Mouse (Mus musculus) lung, adult 2 months (tissue): ENCODE data around the gene Ctnna3. TPM values are rescaled to one million over a fixed set of nuclear protein-coding genes. Genes with fewer than 3 reads are reported as not detected.
"Not testable (repeated sequence)": the region's sequence is repeated elsewhere in the genome, so short reads cannot be mapped to it uniquely, and the experiment has no call there.

Experiments used
- DNase-seq: peaks from one replicate; pipeline ENCODE4 v3.0.0; 2022
- H3K4me1 ChIP-seq: fragments of 200-500 bp; 2 replicates; pipeline ENCODE4 v1.6.1; 2011; ENCODE audit warnings: low read length; ENCODE audit not compliant: control insufficient read depth, insufficient read depth
- H3K4me3 ChIP-seq: fragments of 200-500 bp; replicated peaks from 2 replicates; pipeline ENCODE3; 2011; ENCODE audit warnings: low read depth, mild to moderate bottlenecking, control low read depth, low read length; ENCODE audit errors: extremely low read depth
- CTCF ChIP-seq: fragments of 200-500 bp; IDR thresholded peaks from 2 replicates; pipeline ENCODE4 v1.5.1; 2011; ENCODE audit warnings: mild to moderate bottlenecking, low read length, control low read depth; ENCODE audit not compliant: insufficient read depth
- POLR2A ChIP-seq: fragments of 200-500 bp; IDR thresholded peaks from 2 replicates; pipeline ENCODE4 v1.6.1; 2011; ENCODE audit warnings: low read depth, mild to moderate bottlenecking, control low read depth, low read length, borderline replicate concordance; ENCODE audit errors: extremely low read depth
- WGBS: fragments of 180-500 bp; shearing (Covaris S2); methylation state at CpG from one replicate; pipeline ENCODE4 v1.1.7; 2018; 5-methylcytosine and 5-hydroxymethylcytosine counted together
- polyA plus RNA-seq: library from polyadenylated mRNA; depleted of rRNA; stranded (reverse); fragments of >200 nt; gene quantifications from 2 replicates; pipeline ENCODE4 v1.2.3, GENCODE M21; 2012

Gene Ctnna3
- polyA plus RNA-seq, 1 experiment: 0.33 TPM

- DNase-seq: no peak
- WGBS: 63% methylated on average over 3 of the region's 3 CpGs
- no peak for TF ChIP-seq POLR2A
- TF ChIP-seq CTCF: no peak
- Histone ChIP-seq H3K4me1 (no peaks in the 10 kb centered on the region), H3K4me3 (no peak overlapping the region)
These were observed 716.6 kb downstream of the Ctnna3 start for GRCm38 (mm10) chr10:64146511-64146910.

GRCm38 (mm10) chr10:64181696-64182095 lies 751.8 kb downstream of the Ctnna3 start:
- no peak for TF ChIP-seq POLR2A
- no peak for TF ChIP-seq CTCF
- WGBS: 91% methylated on average over 13 of the region's 13 CpGs
- no peaks in the 10 kb centered on the region for H3K4me1 ChIP-seq
- no peak overlapping the region for H3K4me3 ChIP-seq
- no peak for DNase-seq

GRCm38 (mm10) chr10:64182731-64183130 lies 752.8 kb downstream of the Ctnna3 start:
- TF ChIP-seq CTCF (no peak), POLR2A (no peak)
- 76% methylated on average over 4 of the region's 4 CpGs for WGBS
- H3K4me3 ChIP-seq: no peak overlapping the region
- no peaks in the 10 kb centered on the region for H3K4me1 ChIP-seq
- no peak for DNase-seq

DNA sequence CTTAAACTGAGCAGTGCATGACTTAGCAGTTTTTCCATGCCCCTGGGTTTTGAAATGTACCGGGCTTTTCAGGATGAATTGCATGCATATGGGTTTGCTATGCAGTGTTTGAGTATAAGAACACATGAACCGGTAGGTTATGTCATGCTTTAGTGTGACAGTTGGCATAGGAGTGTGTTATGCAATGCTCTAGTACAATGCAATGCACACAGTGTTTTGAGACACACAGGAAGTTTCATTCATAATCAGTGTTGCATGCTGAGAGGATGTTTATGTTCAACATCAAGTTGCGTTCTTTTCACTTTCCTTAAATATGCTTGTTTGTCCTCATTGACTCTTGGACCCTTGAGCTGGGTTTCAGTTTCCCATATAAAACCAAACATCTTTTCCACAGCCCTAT lies 758.1 kb downstream of the Ctnna3 start:
- Histone ChIP-seq H3K4me3 (no peak overlapping the region), H3K4me1 (no peaks in the 10 kb centered on the region)
- TF ChIP-seq CTCF (no peak), POLR2A (no peak)
- 52% methylated on average over 3 of the region's 3 CpGs for WGBS
- DNase-seq: no peak

DNA sequence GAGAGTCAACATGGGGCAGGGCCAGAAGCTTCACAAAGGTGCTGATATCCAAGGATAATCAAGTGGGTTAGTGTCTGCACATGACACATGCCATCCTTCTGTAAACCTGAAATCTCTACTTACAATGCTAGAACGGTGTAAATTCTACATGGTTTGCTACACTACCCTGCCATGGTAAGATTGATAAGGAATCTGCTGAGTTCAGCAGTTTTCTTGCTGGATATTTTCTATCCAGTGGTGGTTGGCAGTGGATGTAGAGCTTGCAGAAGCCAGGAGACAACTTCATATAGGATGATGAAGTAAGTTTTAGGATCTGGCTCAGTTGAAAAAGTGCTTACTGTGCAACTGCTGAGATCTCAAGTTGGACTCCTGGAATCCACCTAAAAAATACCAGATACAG lies 767.7 kb downstream of the Ctnna3 start:
- DNase-seq: no peak
- TF ChIP-seq POLR2A: no peak
- 81% methylated on average over 1 of the region's 1 CpGs for WGBS
- Histone ChIP-seq H3K4me1 (no peaks in the 10 kb centered on the region), H3K4me3 (no peak overlapping the region)

DNA sequence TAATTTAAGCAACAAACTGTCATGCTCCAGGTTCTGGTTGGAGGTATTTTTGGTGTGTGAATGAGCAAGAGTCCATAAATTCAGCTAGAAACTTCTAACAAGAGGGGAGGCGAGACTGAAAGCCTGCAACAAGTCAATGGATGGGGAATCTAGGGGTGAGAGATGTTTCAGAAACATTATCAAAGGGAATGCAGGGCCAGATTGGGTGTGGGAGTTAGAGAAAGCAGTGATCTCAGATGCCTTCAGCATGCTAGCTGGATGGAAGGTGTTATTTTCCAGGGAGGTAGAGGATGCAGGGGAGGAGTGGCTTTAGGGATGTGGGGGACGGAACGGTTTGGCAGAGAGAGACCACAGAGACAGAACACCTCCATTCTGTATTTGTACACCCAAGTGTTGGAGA lies 785.7 kb downstream of the Ctnna3 start:
- no peak for DNase-seq
- 73% methylated on average over 3 of the region's 3 CpGs for WGBS
- H3K4me1 ChIP-seq: no peaks in the 10 kb centered on the region
- TF ChIP-seq CTCF (no peak), POLR2A (no peak)
- no peak overlapping the region for H3K4me3 ChIP-seq

DNA sequence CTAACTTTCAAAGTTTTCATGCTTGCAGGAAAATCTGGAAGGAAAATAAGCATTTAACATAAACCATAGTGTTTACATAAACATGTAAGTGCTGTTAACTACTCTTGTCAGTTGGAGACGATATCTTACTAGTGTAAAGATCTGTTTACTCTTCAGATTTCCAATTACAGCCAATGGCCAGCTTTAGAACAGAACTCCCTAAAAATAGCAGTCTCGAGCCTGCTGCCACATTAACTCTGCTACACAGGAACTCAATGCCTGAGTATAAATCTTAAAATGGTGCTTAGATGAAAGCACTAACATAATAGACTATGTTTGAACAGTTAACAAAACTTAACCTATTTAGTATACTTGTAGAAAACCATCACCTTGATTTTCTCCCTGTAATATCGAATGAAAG lies 793.1 kb downstream of the Ctnna3 start:
- no peak for TF ChIP-seq POLR2A
- no peak for TF ChIP-seq CTCF
- 25% methylated on average over 3 of the region's 3 CpGs for WGBS
- DNase-seq: no peak
- H3K4me3 ChIP-seq: no peak overlapping the region
- no peaks in the 10 kb centered on the region for H3K4me1 ChIP-seq

DNA sequence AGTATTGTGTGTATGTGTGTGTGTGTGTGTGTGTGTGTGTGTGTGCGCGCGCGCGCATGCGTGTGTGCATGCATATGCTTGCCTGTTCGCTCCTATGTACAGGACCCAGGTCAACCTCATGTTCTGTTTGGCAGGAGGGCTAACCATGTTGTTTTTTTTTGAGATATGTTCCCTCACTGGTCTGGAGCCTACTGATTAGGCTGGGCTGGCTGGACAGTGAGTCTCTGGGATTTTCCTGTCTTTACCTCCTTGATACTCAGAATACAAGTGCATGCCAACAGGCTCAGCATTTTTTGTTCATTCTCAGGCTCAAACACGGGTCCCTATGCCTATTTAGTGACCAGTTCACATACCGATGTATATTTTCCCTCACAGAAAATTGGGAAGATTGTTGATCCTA lies 794.1 kb downstream of the Ctnna3 start:
- TF ChIP-seq POLR2A: no peak
- no peak for TF ChIP-seq CTCF
- WGBS: 88% methylated on average over 9 of the region's 9 CpGs
- Histone ChIP-seq H3K4me1 (no peaks in the 10 kb centered on the region), H3K4me3 (no peak overlapping the region)
- no peak for DNase-seq

DNA sequence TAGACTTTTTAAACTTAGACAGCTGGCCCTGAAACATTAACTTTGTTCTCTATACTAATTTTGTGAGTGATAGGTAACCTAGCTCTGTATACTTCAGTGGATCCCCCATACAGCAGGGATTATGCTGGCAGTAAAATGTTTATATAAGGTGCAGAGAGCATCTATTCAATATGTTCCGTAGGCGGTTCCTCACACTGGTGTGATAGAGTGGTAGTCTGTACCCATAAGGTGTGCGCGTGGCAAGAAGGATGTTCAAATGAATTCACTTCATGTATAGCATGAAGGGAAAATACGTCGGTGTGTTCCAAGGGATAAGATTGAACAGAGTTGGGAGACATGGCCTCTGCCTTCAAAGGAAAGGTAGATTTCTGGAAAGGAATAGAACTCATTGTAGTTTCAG lies 794.5 kb downstream of the Ctnna3 start:
- TF ChIP-seq POLR2A: no peak
- TF ChIP-seq CTCF: no peak
- DNase-seq: no peak
- 90% methylated on average over 6 of the region's 6 CpGs for WGBS
- Histone ChIP-seq H3K4me3 (no peak overlapping the region), H3K4me1 (no peaks in the 10 kb centered on the region)

DNA sequence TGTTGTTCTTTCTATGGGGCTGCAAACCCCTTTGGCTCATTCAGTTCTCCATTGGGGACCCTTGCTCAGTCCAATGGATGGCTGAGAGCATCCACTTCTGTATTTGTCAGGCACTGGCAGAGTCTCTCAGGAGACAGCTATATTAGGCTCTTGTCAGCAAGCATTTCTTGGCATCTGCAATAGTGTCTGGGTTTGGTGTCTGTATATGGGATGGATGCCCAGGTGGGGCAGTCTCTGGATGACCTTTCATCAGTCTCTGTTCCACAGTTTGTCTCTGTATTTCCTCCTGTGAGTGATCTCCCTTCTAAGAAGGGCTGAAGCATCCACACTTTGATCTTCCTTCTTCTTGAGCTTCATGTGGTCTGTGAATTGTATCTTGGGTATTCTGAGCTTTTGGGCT lies 795.9 kb downstream of the Ctnna3 start:
- H3K4me1 ChIP-seq, DNase-seq, H3K4me3 ChIP-seq: not testable (repeated sequence)

DNA sequence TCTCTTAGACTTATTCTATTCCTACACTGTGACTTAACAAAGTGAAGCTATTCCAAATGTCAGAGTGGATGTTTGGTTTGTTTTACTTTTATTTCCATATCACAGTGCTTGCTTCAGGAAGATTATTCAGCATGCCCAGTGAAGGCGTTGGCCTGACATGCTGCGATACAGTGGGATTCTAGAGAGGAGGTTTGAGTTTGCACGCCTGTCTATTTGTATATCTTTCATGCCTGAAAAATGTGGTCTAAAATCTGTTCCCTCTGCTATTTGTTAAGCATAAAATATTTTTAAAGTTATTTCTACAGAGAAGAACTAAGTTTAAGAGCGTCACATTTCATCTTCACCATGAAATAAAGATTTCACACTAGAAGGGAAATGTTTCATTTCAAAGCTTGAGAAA lies 813.5 kb downstream of the Ctnna3 start:
- H3K4me3 ChIP-seq: no peak overlapping the region
- no peaks in the 10 kb centered on the region for H3K4me1 ChIP-seq
- WGBS: 57% methylated on average over 4 of the region's 4 CpGs
- no peak for DNase-seq
- no peak for TF ChIP-seq CTCF
- TF ChIP-seq POLR2A: no peak
